Mouse (Mus musculus) urinary bladder, postnatal 10 days (tissue): ENCODE measurements around the gene Acsl1.

Experiments used
- DNase-seq: peaks from one replicate; pipeline ENCODE4 v3.0.0; 2022; ENCODE audit warnings: low spot score

Gene Acsl1

GRCm38 (mm10) chr8:46475404-46475803 lies 4.6 kb downstream of the Acsl1 start:
- no peak for DNase-seq

DNA sequence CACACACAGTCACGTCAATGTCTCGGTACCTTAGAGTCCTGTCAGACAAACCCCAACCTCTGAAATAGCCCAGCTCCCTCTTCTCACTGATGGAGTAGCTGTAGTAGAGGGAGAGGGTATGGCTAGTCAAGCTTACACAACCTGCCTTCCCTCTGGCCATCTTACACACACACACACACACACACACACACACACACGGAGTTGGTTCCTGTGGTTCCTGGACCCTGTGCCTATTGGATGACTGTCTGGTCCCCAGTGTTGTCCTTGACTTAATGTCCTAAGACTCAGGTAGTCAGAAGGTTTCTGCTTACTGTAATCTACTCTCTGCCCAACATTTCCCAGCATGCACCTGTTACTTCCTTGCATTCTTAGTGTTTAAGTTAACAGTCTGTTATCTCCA lies 5.1 kb downstream of the Acsl1 start:
- DNase-seq, result no peak

DNA sequence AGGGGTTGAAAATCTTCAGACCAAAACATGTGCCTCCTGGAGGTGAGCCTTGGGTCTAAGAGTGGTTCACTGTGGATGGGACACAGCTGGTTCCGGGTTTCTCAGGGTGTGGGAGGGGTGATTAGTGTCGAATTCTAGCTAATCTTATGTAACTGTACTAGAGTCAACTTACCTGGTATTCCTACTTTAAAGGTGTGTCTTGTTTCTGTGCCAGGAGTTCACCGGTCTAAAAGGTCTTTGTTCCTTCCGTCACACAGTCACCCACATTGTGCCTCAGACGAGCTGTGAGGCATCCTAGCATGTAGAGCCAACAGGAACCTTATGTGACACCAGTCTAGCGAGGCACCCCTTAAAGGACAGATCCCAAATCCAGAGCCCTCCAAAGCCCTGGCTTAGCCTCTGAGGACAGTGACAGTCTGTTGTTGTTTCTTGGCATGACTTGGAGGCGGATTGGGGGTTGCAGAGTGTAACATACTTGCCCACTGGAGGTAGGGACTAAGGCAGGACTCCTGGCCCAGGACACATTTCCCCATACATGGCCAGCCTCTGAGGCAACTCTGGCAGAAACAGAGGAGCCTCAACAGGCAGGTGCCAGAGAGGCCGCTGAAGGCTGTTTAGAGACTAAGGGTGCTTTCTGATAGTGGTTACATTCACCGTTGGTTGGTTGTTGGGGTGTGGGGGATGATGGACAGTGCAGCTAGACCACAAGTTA lies 7.1 kb downstream of the Acsl1 start:
- DNase-seq, result no peak

DNA sequence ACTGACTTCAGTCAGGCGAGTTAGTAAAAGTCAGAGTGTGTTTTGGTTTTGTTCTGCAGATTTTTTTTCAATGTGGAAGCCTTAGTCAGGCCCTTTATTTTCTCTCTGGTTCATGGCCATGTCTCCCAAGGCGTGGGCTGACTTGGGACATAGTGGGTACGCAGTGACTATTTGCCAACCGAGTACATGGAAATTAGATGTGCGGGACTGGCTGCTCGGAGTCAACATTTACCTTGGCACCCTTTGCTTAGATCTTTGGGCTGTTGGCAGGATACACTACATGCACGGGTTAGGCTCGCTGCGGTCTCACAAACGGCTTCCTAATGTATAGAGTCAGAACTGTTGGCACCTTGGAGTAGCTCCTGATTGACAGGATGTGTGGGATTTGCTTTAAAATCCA lies 7.9 kb downstream of the Acsl1 start:
- no peak for DNase-seq

DNA sequence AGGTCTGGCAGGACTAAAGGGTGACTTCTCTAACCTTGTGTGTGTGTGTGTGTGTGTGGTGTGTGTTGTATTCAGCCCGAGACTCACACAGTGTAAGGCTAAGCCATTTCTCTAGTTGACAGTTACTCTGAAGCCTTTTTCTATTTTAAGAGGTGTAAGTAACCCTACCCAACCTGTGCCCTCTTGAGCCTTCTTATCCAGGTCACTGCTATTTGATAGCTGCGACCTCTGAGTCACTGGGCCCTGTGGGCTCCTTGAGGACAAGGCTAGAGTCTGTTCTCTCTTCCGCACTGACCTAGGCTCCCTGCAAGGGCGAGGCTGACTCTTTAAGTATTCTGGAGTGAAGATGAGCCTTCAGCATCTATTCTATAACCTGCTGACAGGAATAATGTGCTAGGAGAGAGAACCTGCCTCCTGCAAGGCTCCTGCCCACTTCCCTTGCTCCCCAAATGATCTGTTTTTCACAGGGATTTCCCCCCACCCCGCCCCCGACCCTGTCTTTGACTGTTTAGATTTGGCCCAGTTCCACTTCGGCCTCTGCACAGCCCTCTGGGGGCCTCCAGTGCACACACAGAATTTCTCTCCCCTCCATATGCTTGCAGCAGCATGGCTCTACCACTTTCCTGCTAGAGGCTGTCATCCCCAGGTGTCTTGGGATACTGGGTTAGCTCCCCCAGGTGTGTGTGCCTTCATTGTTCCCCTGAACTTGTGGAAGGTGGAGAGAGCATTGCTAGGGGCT lies 9.1 kb downstream of the Acsl1 start:
- DNase-seq, result no peak

DNA sequence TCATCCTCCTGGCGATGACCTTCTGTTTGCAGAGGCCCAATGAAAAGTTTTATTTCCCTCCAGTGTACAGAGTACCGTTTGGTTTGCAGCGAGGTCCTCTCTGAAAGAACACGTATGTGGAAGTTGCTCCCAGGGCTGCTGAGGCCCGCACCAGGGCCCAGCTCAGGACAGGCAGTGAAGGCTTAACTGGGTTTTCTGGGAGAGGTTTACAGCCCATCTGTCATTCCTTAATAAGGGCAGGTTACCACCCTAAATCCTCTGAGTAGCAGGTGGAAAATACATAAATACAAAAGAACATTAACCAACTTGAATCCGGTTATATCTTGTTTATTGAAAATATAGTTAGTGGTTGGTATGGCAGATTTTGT lies 9.7 kb downstream of the Acsl1 start:
- DNase-seq, result no peak

- DNase-seq, result no peak
Observed at GRCm38 (mm10) chr8:46482771-46483170, 11.9 kb downstream of the Acsl1 start.

- DNase-seq, result no peak
Observed at GRCm38 (mm10) chr8:46483247-46483646, 12.4 kb downstream of the Acsl1 start.

DNA sequence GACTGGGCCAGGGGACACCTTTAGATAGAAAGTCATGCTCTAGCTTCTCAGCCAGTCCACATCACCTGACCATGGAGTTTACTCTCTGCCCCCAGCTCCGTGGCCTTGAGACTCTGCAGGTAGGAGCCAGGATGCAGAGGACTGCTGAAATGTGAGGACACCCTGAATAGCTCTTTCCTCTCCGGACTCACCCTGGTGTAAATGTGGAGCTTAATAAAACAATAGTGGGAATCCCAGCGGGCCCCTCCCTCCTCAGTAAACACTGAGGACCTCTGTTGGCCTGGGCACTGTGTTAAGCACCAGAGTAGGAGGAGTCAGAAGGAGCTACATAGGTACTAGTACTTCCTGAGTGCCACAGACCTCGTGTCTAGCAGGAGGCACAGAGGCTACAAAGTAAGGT lies 13.2 kb downstream of the Acsl1 start:
- no peak for DNase-seq

GRCm38 (mm10) chr8:46484931-46485463 lies 14.2 kb downstream of the Acsl1 start:
- no peak for DNase-seq

GRCm38 (mm10) chr8:46488085-46488561 lies 17.3 kb downstream of the Acsl1 start:
- DNase-seq, result no peak

GRCm38 (mm10) chr8:46489196-46489595 lies 18.4 kb downstream of the Acsl1 start:
- DNase-seq, result no peak

GRCm38 (mm10) chr8:46490250-46490649 lies 19.4 kb downstream of the Acsl1 start:
- no peak for DNase-seq

DNA sequence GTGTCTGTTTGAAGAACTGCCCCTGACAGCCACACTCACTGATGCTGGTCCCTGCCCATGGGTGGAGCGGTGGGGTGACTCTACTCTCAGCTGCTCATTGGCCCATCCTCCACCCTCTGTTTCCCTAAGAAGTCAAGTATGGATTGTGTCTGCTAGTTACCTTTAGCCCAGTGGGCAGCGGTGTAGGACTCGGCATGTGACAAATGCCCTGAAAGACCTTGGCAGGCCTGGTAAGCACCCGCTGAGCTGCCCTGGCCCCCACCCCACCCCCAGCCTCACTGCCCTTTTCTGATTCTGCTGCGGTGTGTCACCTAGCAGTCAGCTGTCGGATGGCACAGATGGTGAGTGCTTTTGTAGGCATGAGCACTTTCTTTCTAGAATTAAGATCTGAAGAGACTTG lies 20.0 kb downstream of the Acsl1 start:
- DNase-seq, result no peak

DNA sequence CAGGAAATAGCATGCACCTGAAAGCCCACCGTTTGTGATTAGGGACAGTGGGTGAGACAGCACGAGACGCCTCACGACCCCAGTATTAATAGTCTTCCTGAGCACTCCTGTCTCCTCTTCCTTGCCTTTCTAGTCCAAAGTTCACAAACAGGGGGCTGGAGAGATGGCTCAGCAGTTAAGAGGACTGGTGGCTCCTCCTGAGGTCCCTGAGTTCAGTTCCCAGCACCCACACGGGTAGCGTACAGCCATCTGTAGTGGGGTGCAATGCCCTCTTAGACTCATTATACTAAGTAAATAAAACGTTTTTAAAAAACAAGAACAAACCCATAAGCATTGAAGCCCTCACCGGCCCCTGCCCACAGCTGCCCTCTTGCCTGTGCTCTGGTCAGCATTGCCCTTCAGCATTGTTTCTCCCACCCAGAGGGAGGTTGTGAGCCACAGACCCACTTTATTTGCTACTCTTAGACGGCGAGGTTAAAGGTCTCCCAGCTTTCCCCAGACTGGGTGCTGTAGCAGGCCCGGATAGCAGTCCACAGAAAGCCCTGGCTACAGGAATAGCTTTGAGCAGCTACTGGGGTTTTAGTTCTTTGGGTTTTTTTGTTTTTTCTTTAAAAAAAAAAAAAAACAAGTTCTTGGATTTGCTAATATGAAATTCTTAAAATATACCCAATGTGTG lies 22.8 kb downstream of the Acsl1 start:
- no peak for DNase-seq

DNA sequence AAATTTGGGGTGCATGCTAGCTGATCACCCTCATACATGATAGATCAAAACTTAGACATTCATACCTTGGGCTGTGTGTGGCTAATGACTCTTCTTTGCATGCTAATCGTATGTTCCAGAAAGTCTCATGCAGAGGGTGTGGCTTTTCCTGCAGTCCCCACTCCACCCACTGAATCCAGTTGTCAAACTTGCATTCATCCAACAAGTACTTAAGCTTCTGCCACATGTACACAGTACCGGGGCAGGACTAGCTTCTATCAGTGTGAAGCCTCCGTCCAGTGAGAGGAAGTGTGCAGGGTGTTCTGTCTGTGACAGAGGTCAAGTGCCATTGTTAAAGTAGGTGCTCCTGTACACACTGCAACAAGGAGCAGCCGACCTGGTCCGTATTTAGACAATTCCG lies 26.0 kb downstream of the Acsl1 start:
- DNase-seq, result no peak

GRCm38 (mm10) chr8:46497314-46498011 lies 26.6 kb downstream of the Acsl1 start:
- DNase-seq, result no peak

DNA sequence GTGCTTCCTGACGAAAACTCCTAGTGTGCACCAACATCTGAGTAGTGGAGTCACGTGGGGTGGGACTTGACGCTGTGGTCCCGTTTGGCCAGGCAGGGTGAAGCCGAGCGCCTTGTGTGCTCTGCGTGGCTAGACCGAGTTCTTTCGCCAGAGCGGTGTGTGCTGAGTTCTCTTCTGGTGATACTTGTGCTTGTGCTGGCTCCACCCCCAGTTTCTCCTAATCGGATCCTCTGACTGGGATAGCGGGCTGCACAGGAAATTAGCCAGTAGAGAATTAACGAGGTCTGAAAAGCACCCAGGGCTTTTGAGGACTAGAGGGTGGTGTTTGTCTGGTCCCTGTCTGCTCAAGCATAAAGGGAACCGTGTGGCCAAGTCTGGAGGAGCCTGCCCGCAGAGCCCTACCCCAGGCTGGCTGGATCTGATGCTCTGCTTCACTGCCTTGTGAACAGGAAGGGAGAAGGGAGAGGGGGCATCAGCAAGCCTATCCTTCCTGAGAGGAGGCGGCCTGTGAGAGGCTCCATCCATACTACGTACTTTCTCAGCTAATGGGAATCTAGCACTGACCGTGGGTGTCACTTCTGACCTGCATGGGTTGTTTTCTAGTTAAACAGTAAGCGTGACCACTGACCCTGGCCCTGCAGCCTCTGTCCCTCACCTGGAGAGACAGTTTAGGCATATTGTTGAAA lies 28.7 kb downstream of the Acsl1 start:
- no peak for DNase-seq

GRCm38 (mm10) chr8:46502333-46503071 lies 31.7 kb downstream of the Acsl1 start:
- DNase-seq, result no peak

DNA sequence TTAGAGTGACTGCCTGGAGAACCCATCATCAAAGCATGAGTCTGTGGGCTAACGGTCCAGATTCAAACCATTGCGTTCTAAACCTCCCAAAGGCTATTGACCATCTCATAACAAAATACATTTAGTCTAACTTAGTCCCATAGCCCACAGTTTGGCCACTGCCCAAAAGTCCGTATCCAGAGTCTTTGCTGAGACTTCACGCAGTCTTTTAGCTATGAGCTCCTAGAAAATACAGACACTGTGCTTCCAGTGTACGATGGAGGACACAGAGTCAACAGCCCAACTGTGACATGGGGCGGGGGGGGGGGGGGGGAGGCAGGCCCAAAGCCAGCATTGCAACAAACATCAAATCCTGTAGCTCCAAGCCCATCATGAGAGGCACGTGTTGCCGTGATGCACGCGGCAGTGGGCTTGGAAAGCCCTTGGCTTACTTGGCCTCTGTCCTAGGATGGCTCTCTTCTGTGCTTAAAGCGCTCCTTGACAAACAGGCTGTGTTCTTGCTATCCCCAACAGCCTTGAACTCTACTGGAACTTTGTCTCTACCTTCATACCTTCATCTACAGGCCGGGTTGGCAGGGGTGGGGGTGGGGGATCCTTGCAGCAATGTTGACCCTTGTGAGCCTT lies 32.3 kb downstream of the Acsl1 start:
- DNase-seq, result no peak
